Mouse (Mus musculus): ENCODE data around the gene Eif4e1b. TPM values are rescaled to one million over a fixed set of nuclear protein-coding genes. Genes with fewer than 3 reads are reported as not detected.
"Not testable (repeated sequence)": the region's sequence is repeated elsewhere in the genome, so short reads cannot be mapped to it uniquely, and the experiment has no call there.

The Eif4e1b gene
- total RNA-seq, 2 experiments from 2014 or later, result not detected

DNA sequence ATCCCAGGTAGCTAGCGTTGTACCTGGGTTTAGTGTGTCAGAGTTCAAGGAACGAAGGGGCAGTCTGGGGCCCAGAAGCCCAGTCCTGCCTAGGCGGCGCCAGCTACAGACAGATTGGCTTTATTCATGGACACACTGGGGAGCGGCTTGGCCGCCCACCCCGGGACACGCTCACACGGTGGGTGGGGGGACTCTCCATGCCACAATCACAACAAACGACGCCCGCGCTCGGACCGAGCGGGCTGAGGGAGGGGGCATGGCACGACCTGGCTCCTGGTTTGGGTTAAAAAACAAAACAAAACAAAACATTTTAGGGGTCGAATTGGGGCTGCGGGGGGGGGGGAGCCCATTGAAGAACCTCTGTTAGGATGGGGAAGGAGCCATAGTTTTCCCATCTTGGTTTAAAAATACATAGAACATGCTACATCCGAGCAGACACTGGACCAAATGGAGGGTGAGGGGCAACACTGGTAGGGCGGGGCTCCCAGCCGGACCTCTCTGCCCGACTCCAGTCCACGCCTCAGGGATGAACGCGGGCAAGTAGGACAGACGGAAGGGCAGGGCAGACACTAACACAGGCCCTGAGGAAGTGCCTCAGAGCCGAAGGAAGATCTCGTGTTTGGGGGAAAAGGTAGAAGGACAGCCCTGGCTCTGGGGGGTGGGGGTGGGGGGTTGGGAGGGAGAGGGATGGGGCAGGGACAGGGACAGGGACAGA is 24.9 kb upstream of the Eif4e1b start:
- intact Hi-C loops (cut with DNase I), result no loop called here
- DNase-seq, result no peak

DNA sequence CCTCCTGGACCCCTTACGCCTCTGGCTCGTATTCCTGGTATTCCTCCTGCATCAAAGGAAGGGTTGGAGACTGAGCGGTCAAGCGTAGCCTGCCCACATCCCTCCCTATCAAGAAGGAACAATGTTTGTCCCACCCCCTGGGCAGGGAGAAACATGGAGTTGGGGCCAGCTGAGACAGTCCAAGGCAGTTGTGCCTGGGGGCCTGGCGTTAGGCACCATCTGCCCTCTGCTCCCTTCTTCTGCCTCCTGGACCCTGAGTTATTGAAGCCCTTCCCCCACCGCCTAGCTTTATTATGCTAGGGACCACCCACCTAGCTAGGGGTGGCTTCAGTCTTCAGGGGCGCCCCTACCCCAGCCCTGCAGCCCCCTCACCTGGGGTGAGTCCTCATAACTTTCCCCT is 24.3 kb upstream of the Eif4e1b start:
- intact Hi-C loops (cut with DNase I), result no loop called here
- DNase-seq, result no peak

GRCm38 (mm10) chr13:54760164-54760795 is 23.5 kb upstream of the Eif4e1b start:
- intact Hi-C loops (cut with DNase I), result no loop called here
- DNase-seq, result no peak

DNA sequence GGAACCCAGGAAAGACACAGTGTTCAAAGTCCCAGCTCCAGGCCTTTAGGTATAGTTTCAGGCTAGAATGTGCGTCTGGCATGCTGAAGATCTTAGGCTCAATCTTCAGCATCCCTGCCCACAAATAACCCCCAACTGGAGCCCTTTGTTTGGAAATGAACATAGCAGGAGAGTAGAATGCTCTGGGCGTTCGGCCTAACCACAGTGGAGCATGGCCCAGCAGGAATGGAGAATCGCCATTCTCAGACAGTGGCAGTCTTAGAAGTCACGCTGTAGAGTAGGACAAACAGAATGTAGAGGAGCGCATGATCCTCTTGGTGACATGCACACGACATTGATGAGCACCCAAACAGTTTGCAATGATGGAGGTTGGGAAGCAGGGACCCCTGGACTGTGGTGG is 22.9 kb upstream of the Eif4e1b start:
- DNase-seq, result no peak

DNA sequence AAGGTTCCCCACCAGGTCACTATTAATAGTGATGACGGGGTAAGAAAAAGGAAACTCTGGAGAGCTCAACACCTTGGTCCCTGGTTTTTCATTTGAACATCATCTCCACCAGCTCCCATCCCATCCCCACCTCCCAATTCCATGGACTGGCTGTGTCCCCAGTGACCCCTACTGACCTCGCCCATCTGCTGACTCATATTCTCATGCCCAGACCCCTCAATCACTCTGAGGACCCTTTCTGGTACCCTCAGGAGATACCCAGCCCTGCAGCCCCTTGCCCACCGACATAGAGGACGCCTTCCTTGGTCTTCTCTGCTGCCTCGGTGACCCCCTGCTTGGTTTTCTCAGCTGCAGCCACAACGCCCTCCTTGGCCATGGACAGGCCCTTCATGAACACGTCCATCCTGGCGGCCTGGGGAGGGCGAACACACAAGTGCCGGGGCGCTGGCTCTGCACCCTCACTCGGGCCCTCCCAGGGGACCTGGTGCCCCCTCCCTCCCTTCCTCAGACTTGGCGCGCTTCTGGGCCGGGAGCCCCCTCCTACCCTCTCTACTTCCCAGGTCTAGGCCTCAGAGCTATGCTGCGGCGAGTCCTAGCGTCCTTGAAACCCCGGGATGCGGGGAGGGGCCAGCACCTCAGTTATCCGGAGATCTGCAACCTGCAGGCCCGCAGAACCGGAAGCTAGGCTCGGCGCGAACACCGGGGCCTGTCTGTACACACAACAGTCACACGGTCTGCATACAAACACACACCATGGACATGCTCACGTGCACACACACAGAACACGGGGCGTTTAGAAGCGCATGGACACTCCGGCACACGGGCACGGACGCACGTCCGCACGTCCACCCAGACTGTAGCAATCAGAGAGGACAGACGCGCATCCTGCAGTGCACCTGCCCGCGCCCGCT is 18.3 kb upstream of the Eif4e1b start:
- intact Hi-C loops (cut with DNase I), result loop anchor here (1.0 kb wide), 1 partner anchor 48 kb away; no protein-coding TSS in a partner anchor
- no peak for DNase-seq

More for the DNA sequence above, 22.9 kb upstream of the Eif4e1b start:
- intact Hi-C loops (cut with DNase I), result no loop called here

DNA sequence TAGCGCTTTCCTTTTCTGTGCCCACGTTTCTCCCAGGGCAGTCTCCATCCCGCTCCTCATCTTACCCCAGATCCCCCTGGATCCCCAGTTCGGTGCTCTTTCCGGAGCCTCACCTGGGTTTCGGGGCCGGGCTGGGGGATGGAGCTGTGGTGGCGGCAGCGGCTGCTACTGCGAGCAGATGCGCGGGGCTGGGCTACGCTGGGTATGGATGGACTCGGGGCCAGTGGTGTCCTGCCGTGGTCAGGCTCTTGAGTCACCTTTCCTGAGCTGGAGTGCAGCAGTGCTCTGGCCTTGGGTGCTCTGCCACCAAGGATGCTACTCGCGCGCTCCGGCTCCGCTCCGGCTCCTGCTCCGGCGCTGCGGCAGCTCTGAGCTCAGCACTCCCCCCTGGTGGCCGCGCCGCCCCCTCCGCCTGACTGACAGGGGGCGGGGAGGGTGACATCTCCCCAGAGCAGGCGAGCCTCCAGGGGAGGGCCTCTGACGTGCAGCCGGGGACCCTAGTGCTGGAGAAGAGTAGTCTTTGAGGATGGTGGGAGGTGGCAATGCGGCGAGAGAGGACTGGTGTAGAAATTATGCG is 17.5 kb upstream of the Eif4e1b start, which contains the start of gene Sncb:
TSS of gene Sncb (minus strand) at position 404 of the 577 bp plus-strand sequence.
- intact Hi-C loops (cut with DNase I), result loop anchor here (1.0 kb wide), 1 partner anchor 49 kb away; no protein-coding TSS in a partner anchor
- peak; percentile 47 to 68 for DNase-seq

DNA sequence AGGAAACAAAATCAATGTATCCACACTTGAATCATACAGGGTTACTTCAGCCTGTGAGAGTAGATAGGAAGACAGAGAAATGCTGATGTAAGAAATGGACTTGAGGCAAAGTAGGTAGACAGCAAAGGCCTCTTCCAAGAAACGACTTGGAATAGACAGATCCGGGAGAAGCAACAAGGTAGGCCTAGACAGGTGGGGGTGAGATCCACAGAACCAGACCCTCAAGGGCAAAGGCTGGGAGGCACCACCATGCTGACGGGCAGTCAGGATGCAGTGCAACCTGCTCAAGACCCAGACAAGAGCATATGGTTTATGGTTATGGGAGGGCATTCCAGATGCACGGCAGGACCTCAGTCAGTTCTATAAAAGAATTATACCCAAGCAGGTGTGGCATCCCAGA is 16.8 kb upstream of the Eif4e1b start:
- intact Hi-C loops (cut with DNase I), result no loop called here
- DNase-seq, result no peak

- peak in 1 of 2 experiments; percentile 46 for DNase-seq
- intact Hi-C loops (cut with DNase I), result no loop called here
Measured at GRCm38 (mm10) chr13:54780592-54780991, 3.2 kb upstream of the Eif4e1b start.

DNA sequence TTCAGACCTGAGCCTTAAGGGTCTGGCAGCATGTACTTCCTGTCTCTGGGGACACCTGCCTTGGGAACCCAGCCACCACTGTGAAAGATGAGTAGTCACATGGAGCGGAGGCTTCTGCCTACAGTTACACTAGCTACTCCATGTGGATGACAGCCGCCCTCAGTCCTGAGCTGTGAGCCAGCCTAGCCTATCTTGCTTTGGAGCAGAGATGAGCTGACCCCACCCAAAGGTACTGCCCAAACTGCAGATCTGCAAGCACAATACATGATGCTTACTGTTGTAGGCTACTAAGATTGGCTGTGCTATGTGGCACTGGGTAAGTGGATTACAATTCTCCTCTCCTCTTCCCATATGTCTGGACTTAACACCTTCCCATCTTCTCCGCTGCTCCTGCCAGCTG is 2.7 kb upstream of the Eif4e1b start:
- intact Hi-C loops (cut with DNase I), result no loop called here

DNA sequence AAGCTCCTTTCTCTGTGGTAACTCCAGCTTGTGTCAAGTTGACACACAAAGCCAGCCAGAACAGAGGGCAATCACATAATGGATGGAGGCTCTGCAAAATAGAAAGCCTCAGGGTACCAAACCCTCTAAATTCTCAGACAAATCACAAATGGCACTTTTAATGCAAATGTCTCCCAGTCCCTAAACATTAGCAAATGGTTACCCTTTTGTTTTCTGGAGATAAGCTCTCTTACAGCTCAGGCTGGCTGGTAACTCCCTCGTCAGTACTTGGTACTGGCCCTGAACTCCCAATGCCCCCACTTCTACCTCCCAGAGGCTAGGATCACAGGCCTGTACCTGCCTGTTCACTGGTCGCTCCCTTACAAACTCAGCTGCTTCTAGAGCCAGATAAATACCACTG is 563 bp upstream of the Eif4e1b start:
- DNase-seq, result no peak
- intact Hi-C loops (cut with DNase I), result no loop called here

More for the DNA sequence above, 2.7 kb upstream of the Eif4e1b start:
- DNase-seq, result no peak

DNA sequence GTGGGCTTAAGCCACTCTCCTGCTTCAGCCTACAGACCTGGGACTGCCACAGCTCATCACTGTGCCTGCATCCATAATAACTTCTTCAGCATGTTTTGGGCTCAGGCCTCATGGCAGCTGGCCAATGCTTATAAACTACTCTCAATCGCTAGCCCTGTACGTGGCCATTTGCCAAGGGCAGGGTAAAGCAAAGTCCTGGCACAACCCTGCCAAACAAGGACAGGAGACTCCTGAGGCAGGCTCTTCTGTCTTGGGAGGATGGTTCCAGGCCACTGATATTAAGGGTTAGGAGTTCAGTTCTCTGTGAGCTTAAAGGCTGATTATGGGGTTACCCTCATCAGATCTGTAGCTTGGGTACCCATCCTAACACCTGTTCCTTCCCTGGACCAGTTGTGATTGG is 3.8 kb downstream of the Eif4e1b start:
- intact Hi-C loops (cut with DNase I); DNase-seq: not testable (repeated sequence)

- intact Hi-C loops (cut with DNase I), result no loop called here
- DNase-seq, result peak; percentile 90 to 93
Measured at GRCm38 (mm10) chr13:54788740-54789560, 5.2 kb downstream of the Eif4e1b start, which contains the start of gene Tspan17. Gene Tspan17, plus strand, starts transcription at chr13:54789377.

DNA sequence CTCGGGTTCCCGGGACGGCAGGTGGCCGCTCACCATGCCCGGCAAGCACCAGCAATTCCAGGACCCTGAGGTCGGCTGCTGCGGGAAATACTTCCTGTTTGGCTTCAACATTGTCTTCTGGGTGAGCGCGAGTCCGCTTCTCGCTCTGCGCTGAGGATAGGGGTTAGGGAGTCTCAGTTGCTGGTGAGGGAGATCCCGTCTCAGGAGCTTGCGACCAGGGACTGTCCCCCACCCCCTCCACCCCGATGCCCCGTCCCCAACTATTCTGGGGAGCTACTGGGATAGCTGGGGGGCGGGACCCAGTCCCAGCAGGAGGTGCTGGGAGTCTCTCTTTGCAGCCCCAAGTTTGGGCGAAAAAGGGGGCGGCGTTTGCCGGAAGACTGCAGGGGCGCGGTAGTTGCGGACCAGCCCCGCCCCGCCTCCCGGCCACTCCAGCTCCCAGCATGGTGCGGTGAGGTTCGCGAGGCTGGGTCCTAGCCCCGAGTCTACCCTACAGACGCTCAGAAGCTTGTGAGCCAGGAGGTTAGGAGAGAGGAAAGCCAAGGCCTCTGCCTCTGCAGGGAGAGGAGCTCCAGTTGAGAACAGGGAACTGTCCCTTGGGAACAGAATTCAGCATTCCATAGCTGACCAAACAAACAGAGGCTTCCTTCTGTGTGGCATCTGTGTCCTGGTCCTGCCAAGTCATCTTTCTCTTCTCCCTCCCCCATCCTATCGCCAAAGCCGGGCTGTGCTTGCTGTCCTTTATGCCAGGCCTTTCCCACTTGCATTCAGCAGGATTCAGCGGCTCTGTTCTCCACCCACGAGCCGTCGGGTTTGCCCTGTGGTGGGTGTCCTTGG is 6.0 kb downstream of the Eif4e1b start:
- intact Hi-C loops (cut with DNase I), result no loop called here
- peak; percentile 47 to 50 for DNase-seq

DNA sequence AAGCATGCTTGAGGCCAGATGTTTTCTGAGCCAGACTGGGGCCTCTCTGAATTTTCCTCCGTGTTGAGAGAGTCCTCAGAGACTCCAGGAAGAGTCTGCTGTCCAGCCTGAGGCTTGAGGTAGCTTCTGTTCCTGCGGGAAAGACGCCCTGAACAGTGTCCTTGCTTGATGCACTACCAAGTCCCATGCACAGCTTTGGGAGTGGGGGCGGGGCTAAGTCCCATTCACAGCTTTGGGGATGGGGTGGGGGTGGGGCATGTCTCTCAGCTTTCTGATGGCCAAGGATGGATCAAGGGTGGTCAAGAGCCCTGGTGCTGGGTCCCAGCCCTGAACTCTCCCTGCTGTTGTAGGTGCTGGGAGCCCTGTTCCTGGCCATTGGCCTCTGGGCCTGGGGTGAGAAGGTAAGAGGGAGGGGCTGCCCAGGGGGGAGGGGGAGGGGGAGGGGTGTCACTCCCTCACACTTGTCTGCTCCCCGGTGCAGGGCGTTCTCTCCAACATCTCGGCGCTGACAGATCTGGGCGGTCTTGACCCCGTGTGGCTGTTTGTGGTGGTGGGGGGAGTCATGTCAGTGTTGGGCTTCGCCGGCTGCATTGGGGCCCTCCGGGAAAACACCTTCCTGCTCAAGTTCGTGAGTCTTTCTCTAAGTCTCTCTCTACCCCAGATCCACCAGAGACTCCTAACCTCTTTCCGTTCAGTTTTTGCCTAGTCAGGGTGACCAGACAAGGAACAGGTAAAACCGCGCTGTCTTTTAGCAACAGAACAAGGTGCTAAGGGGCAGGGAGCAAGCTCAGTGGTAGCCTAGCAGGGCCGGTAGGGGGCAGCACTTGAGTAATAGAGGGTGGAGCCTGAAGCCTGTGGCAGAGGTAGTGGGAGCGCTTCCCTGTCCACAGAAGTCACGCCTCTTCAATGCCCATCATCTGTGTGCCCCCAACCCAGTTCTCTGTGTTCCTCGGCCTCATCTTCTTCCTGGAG is 8.7 kb downstream of the Eif4e1b start:
- no peak for DNase-seq
- intact Hi-C loops (cut with DNase I), result no loop called here

DNA sequence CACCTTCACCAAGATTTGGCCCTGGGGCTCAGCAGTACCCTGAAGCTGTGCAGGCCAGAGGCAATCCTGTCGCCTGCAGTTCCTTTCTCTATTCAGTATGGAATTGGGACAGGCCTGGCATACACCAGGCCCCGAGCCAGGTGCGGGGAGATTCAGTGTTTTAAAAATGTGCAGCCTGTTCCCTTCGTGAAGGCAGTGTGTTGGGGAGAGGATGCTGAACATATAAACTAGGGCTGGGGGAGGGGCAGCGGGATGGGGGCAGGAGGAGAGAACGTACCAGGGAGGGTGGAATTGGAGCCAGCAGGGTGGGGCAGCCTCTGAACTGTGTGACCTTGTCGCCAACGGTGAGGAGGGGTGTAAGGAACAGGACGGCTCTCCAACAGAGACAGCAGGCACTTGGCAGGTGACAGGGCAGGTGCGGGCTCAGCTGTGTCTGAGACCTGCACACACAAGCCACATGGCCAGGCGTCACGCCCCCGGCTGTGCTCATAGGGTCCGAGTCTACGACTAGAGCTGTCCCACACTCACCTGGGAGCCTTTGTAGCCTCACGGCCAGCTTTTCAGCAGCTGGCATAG is 10.3 kb downstream of the Eif4e1b start:
- intact Hi-C loops (cut with DNase I), result no loop called here

GRCm38 (mm10) chr13:54794843-54795242 is 11.0 kb downstream of the Eif4e1b start:
- DNase-seq, result no peak
- intact Hi-C loops (cut with DNase I), result loop anchor here (5.0 kb wide), 1 partner anchor 167 kb away; no protein-coding TSS in a partner anchor

More for the DNA sequence above, 10.3 kb downstream of the Eif4e1b start:
- no peak for DNase-seq

- intact Hi-C loops (cut with DNase I), result loop anchor here (5.0 kb wide), 1 partner anchor 165 kb away; no protein-coding TSS in a partner anchor
- DNase-seq, result peak in 1 of 2 experiments; percentile 30
Measured at GRCm38 (mm10) chr13:54797356-54797755, 13.6 kb downstream of the Eif4e1b start.
